Mouse (Mus musculus) erythroblast, embryonic 14.5 days (primary cell): ENCODE measurements at regions not wholly inside any gene's neighbourhood (a gene's known extent, or its start where the extent isn't known, plus 50 kb on each side); places are given as distances from the start of the nearest gene placed in this dataset.
"Not testable (repeated sequence)": the region's sequence is repeated elsewhere in the genome, so short reads cannot be mapped to it uniquely, and the experiment has no call there.

Experiments
- H3K27me3 ChIP-seq: 2 replicates; pipeline ENCODE4 v1.6.1; 2012; ENCODE audit warnings: inconsistent platforms; ENCODE audit not compliant: control insufficient read depth
- H3K36me3 ChIP-seq: 2 replicates; pipeline ENCODE4 v1.6.1; 2012; ENCODE audit warnings: mild to moderate bottlenecking, inconsistent platforms; ENCODE audit not compliant: control insufficient read depth
- H3K4me1 ChIP-seq: 2 replicates; pipeline ENCODE4 v1.6.1; 2012; ENCODE audit warnings: inconsistent platforms; ENCODE audit not compliant: control insufficient read depth
- H3K4me3 ChIP-seq: replicated peaks from 2 replicates; pipeline ENCODE3; 2012; ENCODE audit warnings: moderate library complexity, mild to moderate bottlenecking, inconsistent platforms
- H3K9me3 ChIP-seq: 2 replicates; pipeline ENCODE4 v1.6.1; 2012; ENCODE audit warnings: low read length, inconsistent platforms, mixed read lengths; ENCODE audit not compliant: control insufficient read depth
- GATA1 ChIP-seq: IDR thresholded peaks from 2 replicates; pipeline ENCODE4 v1.6.1; 2012; ENCODE audit warnings: low read length, inconsistent platforms, mixed read lengths
- TAL1 ChIP-seq: IDR thresholded peaks from 3 replicates; pipeline ENCODE4 v1.6.1; 2012; ENCODE audit warnings: low read length, inconsistent platforms, mixed read lengths

DNA sequence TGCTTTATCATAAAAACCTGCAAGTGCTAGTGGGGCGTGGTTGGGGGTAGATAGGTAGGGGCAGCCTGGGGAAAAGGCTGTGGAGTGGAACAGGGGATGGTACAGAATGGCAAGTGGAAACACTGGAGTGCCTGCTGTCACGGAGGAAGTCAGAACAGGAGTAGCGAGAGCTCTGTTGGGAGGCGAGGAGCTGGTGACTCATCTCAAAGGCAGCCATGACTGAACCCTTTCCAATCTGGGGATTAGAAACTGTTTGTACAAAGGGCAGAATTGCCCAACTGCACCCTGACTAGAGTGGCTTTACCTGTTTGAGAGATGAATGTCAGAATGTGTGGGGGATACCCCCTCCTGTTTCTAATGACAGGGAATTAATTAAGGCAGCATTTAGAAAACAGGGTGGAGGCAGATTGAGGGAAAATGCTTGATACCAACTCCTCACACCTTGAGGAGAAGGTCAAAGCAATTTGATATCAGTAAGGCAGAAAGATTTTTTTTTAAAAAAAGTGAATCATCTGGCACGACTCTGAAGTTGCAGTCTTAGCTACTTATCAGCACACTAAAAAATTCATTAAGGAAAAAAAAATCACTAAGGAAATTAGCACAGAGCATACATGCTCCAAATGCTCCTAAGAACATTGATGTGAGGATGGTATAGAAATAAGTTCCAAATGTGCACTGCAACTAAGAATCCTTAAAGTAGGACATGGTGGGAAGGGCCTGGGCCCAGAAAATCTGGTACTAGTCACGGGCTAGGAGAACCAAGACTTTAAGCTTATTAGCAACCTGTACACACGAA, 54.7 kb upstream of the Usp25 start:
- TF ChIP-seq TAL1 (no peak), GATA1 (no peak)
- no peaks in the 10 kb centered on the region for H3K27me3 ChIP-seq

DNA sequence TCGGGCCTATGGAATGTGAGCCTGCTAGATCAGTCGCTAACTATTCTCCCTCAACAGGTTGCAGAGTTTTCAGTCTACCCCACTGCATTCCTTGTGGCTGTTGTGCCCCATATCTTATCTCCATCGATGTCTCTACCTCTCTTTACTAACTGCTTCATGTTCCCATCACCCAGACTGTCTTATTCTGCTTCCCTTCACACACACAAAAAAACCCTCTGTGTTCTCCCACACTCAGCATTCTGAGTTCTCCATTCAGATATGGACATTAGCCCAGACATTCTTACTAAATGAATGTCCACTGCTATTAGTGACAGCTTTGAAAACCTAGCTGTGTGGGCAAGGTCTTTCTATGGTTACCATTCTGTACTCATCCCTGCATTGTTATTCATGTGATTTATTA, 56.0 kb upstream of the Usp25 start:
- Histone ChIP-seq H3K4me3 (no peak overlapping the region), H3K36me3 (no peaks in the 10 kb centered on the region), H3K4me1 (peaks cover 3% of the 10 kb centered on the region; the same call in 1 of the 2 replicates), H3K27me3 (no peaks in the 10 kb centered on the region), H3K9me3 (no peaks in the 10 kb centered on the region)
- TF ChIP-seq GATA1: no peak
- no peak for TF ChIP-seq TAL1

More for the DNA sequence above, 54.7 kb upstream of the Usp25 start:
- Histone ChIP-seq H3K4me3 (no peak overlapping the region), H3K9me3 (no peaks in the 10 kb centered on the region), H3K36me3 (no peaks in the 10 kb centered on the region), H3K4me1 (peaks cover 3% of the 10 kb centered on the region; the same call in 1 of the 2 replicates)

DNA sequence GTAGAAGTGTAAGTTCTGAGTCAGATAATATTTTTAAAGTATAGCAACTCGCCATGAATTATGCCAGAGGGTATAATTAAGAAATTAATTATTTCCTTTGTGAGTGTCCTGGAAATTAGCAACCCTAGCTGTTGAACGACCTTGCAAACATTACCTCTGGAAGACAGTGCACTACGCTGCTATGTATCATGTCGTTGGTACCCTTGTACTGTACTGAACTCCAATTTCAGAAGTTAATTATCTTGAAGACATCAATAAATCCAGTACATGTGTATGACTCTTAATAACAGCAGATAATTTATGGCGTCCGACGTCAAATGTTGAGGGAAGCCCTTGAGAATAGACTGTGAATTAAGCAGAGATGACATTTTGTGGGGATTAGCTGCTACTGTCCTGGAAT, 56.4 kb upstream of the Usp25 start:
- Histone ChIP-seq H3K27me3 (no peaks in the 10 kb centered on the region), H3K36me3 (no peaks in the 10 kb centered on the region), H3K4me1 (peaks cover 3% of the 10 kb centered on the region; the same call in 1 of the 2 replicates), H3K4me3 (no peak overlapping the region), H3K9me3 (no peaks in the 10 kb centered on the region)
- TF ChIP-seq TAL1 (no peak), GATA1 (no peak)

DNA sequence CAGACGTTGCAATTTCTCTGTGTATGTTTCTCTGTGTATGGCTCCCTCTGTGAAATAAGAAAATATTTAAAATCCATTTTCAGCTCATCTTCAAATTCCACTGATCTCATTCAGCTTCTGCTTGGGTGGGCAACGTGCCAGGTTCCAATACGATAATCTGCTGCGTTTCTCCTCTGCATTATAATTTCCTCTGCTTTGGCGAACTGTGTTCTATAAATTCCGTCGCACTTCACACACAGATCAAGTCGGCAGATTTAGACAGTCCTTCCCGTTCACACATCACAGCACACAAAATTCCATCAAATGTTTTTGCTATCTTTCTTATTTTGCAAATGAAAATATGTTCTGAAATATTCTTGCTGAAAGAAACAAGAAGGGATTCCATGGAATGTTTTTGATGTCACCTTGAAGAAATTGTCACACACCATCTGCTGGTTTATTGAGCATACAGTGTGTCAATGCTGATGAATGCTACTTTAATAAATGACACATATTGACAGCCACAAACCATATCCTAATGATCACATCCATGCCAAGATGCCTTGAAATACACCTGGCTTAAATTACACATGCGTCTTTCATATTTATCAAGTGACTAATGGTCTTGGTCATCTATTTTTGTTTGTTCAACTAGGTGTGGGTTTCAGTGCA, 62.5 kb upstream of the Usp25 start:
- no peaks in the 10 kb centered on the region for H3K36me3 ChIP-seq
- no peaks in the 10 kb centered on the region for H3K9me3 ChIP-seq
- H3K27me3 ChIP-seq: no peaks in the 10 kb centered on the region
- no peaks in the 10 kb centered on the region for H3K4me1 ChIP-seq
- H3K4me3 ChIP-seq: no peak overlapping the region
- TF ChIP-seq GATA1: no peak
- TF ChIP-seq TAL1: no peak

DNA sequence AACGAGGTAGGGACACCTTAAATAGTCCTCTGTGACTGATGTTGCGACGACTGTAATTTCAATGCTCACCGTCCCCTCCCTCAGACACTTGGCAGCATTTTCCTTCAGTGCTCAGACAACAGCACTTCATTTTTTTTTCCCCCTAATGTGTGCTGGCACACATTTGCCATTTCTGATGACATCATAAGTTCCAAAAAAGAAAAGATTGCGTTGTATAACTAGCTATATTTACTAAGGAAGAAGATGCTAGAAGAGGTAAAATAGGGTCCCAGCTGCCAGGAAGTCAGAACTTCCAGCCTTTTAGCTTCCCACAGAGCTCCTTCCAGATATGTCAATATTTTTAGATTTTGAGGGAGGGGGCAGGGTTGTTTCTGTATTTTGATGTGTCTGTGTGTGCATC, 66.5 kb upstream of the Usp25 start:
- no peak overlapping the region for H3K4me3 ChIP-seq
- TF ChIP-seq TAL1: no peak
- no peak for TF ChIP-seq GATA1
- no peaks in the 10 kb centered on the region for H3K4me1 ChIP-seq
- no peaks in the 10 kb centered on the region for H3K36me3 ChIP-seq
- H3K9me3 ChIP-seq: no peaks in the 10 kb centered on the region
- no peaks in the 10 kb centered on the region for H3K27me3 ChIP-seq

DNA sequence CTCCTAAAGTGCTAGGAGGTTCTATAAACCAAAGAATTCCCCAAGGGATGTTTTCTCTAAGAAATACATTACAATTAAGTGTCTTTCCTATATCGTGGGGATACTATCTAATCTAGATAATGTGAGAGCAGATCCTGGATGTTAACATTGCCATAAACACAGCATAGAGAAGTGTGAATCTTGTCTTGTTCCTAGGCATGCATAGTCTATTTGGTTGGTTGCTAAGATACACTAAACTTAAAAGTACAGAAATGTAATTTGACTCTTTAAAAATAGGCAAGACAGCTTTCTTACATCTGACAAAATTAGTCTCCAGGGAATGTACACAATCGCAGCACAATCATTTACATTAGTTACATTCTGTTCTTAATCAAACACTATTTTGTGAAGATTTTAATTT, 75.4 kb upstream of the Usp25 start:
- Histone ChIP-seq H3K4me3 (no peak overlapping the region), H3K36me3 (no peaks in the 10 kb centered on the region), H3K27me3 (no peaks in the 10 kb centered on the region), H3K4me1 (no peaks in the 10 kb centered on the region), H3K9me3 (peaks cover 2% of the 10 kb centered on the region; the same call in 1 of the 2 replicates)
- TF ChIP-seq GATA1 (no peak), TAL1 (no peak)

DNA sequence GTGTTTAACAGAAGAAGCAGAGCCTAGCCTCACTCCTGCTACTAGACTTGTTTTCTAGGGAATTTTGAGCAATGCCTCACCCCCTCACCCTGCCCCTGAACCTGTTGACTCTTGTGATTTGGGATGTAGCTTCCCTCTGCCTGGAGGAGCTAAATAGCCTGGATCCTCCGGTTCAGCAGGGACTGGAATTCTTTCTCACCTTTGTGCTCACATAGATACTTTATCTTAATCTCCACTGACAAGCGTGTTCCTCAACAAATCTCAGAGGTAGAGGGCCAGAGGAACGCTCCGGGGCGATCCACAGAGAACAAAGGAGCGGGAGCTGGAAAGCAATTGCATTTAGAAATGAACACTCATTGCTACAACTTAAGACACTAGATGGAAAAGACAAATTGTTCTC, 85.6 kb upstream of the Usp25 start:
- no peak overlapping the region for H3K4me3 ChIP-seq

DNA sequence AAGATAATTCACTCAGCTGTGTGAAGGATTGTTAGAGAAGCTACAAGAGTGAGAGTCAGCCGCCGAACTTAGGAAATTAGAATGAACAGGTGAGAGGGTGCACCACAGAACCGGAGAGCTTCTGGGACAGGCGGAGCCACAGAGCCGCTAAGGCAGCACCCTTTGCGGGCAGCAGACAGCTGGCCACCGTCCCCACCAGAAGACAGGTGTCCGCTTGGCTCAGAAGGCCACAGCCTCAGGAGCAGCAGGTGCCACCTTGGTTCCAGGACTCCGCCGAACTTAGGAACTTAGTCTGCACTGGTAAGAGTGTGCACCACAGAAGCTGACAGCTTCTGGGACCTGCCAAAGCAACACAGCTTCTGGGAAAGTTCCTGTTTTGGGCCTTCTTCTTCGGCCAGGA, 93.4 kb upstream of the Usp25 start:
- H3K4me3 ChIP-seq, H3K36me3 ChIP-seq, H3K9me3 ChIP-seq, H3K4me1 ChIP-seq, H3K27me3 ChIP-seq: not testable (repeated sequence)

More for the DNA sequence above, 85.6 kb upstream of the Usp25 start:
- Histone ChIP-seq H3K36me3 (no peaks in the 10 kb centered on the region), H3K27me3 (no peaks in the 10 kb centered on the region), H3K9me3 (no peaks in the 10 kb centered on the region), H3K4me1 (no peaks in the 10 kb centered on the region)
- TF ChIP-seq TAL1: no peak
- TF ChIP-seq GATA1: no peak

DNA sequence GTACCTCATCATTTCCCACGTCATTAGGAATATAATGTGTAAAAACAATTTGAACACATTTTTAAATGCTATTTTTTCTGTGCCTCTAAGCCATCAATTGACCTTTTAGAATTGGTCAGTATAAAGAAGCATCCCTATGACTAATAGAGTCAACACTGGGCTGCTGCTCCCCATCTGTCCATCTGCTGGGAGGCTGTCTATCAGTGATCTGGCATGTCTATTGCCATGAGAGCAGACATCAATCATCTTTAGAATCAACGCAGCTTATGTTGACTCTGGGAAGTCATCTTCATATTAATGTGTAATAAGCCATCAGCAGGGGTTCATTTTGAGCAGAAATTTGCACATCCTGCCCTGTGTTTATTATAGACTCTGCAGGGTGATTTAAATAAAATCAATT, 94.9 kb upstream of the Usp25 start:
- Histone ChIP-seq H3K9me3 (no peaks in the 10 kb centered on the region; the same call in 1 of the 2 replicates), H3K27me3 (no peaks in the 10 kb centered on the region), H3K4me1 (no peaks in the 10 kb centered on the region), H3K36me3 (no peaks in the 10 kb centered on the region), H3K4me3 (no peak overlapping the region)
- TF ChIP-seq GATA1: no peak
- TF ChIP-seq TAL1: no peak

DNA sequence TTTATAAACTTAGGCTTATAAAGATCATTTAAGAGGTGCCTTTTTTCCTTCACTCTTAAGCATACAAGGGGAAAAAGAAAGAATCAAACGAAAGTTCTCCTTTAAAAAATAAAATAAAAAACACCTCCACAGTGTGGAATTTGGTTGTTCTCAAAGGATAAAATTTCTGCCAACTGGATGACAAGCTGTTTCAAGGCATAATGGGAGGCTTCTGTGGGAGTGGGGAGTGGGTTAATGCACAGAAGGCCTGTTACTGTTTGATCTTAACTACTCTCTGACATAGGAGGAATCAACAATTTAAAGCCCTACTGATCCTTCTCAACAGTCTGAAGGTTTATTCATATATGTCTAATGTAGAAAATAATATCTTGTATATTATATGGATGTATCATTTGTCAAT, 99.2 kb upstream of the Usp25 start:
- Histone ChIP-seq H3K4me1 (no peaks in the 10 kb centered on the region), H3K4me3 (no peak overlapping the region), H3K27me3 (no peaks in the 10 kb centered on the region), H3K9me3 (no peaks in the 10 kb centered on the region; the same call in 1 of the 2 replicates), H3K36me3 (no peaks in the 10 kb centered on the region)
- TF ChIP-seq GATA1: no peak
- no peak for TF ChIP-seq TAL1
